Mouse (Mus musculus): ENCODE results near the gene Usp40. TPM values are rescaled to one million over a fixed set of nuclear protein-coding genes. Genes with fewer than 3 reads are reported as not detected.

Gene Usp40
- polyA plus RNA-seq, 1 experiment from 2014 or later: 20.4 TPM

- no peak for ATAC-seq (ENCODE audit: low FRiP score)
- Histone ChIP-seq H3K4me1 (no peaks in the 10 kb centered on the region), H3K27me3 (replicated peaks) (no peaks in the 10 kb centered on the region), H3K27ac (replicated peaks) (no peak overlapping the region), H3K36me3 (peaks cover 98% of the 10 kb centered on the region), H3K4me2 (no peak overlapping the region), H3K9me3 (replicated peaks) (no peaks in the 10 kb centered on the region), H3K9ac (replicated peaks) (no peak overlapping the region), H3K4me3 (replicated peaks) (no peak overlapping the region)
- WGBS: 89% methylated on average over 1 of the region's 1 CpGs
These were observed 66.6 kb downstream of the Usp40 start for GRCm38 (mm10) chr1:87941765-87942164.

- Histone ChIP-seq H3K36me3 (peaks cover 78% of the 10 kb centered on the region), H3K4me2 (no peak overlapping the region), H3K4me1 (no peaks in the 10 kb centered on the region), H3K4me3 (replicated peaks) (no peak overlapping the region), H3K9me3 (replicated peaks) (no peaks in the 10 kb centered on the region), H3K27me3 (replicated peaks) (no peaks in the 10 kb centered on the region), H3K9ac (replicated peaks) (no peak overlapping the region), H3K27ac (replicated peaks) (no peak overlapping the region)
- no peak for ATAC-seq (ENCODE audit: low FRiP score)
- 57% methylated on average over 2 of the region's 2 CpGs for WGBS
These were observed 71.8 kb downstream of the Usp40 start for GRCm38 (mm10) chr1:87936516-87936915.

- 93% methylated on average over 7 of the region's 7 CpGs for WGBS
- Histone ChIP-seq H3K4me2 (no peak overlapping the region), H3K27me3 (replicated peaks) (no peaks in the 10 kb centered on the region), H3K4me3 (replicated peaks) (no peak overlapping the region), H3K9ac (replicated peaks) (no peak overlapping the region), H3K27ac (replicated peaks) (no peak overlapping the region), H3K36me3 (peaks cover 75% of the 10 kb centered on the region), H3K9me3 (replicated peaks) (no peaks in the 10 kb centered on the region), H3K4me1 (no peaks in the 10 kb centered on the region)
- ATAC-seq (ENCODE audit: low FRiP score): no peak
These were observed 72.3 kb downstream of the Usp40 start for GRCm38 (mm10) chr1:87936075-87936474.

- Histone ChIP-seq H3K36me3 (peaks cover 70% of the 10 kb centered on the region), H3K4me3 (replicated peaks) (no peak overlapping the region), H3K27ac (replicated peaks) (no peak overlapping the region), H3K4me2 (no peak overlapping the region), H3K9ac (replicated peaks) (no peak overlapping the region), H3K9me3 (replicated peaks) (no peaks in the 10 kb centered on the region), H3K27me3 (replicated peaks) (no peaks in the 10 kb centered on the region), H3K4me1 (no peaks in the 10 kb centered on the region)
- ATAC-seq (ENCODE audit: low FRiP score): no peak
- 97% methylated on average over 2 of the region's 2 CpGs for WGBS
These were observed 72.8 kb downstream of the Usp40 start for GRCm38 (mm10) chr1:87935546-87935945.

- Histone ChIP-seq H3K9me3 (replicated peaks) (no peaks in the 10 kb centered on the region), H3K4me2 (no peak overlapping the region), H3K9ac (replicated peaks) (no peak overlapping the region), H3K4me1 (no peaks in the 10 kb centered on the region), H3K4me3 (replicated peaks) (no peak overlapping the region), H3K36me3 (peaks cover 66% of the 10 kb centered on the region), H3K27ac (replicated peaks) (no peak overlapping the region), H3K27me3 (replicated peaks) (no peaks in the 10 kb centered on the region)
- no peak for ATAC-seq (ENCODE audit: low FRiP score)
- 92% methylated on average over 9 of the region's 9 CpGs for WGBS
These were observed 73.3 kb downstream of the Usp40 start for GRCm38 (mm10) chr1:87935095-87935494.

GRCm38 (mm10) chr1:87933051-87933450, 75.3 kb downstream of the Usp40 start:
- H3K27ac ChIP-seq (replicated peaks): no peak overlapping the region
- WGBS: 76% methylated on average over 5 of the region's 5 CpGs
- no peaks in the 10 kb centered on the region for H3K4me1 ChIP-seq
- peaks cover 61% of the 10 kb centered on the region for H3K36me3 ChIP-seq
- no peak overlapping the region for H3K4me2 ChIP-seq
- no peak overlapping the region for H3K9ac ChIP-seq (replicated peaks)
- no peaks in the 10 kb centered on the region for H3K9me3 ChIP-seq (replicated peaks)
- no peak overlapping the region for H3K4me3 ChIP-seq (replicated peaks)
- ATAC-seq (ENCODE audit: low FRiP score): no peak
- H3K27me3 ChIP-seq (replicated peaks): no peaks in the 10 kb centered on the region

GRCm38 (mm10) chr1:87929730-87930129, 78.6 kb downstream of the Usp40 start:
- Histone ChIP-seq H3K4me3 (replicated peaks) (no peak overlapping the region), H3K4me2 (no peak overlapping the region), H3K9ac (replicated peaks) (no peak overlapping the region), H3K4me1 (no peaks in the 10 kb centered on the region), H3K27ac (replicated peaks) (0 out of 2 replicates have a peak overlapping the region, but pooled peaks have one; percentile 23), H3K27me3 (replicated peaks) (no peaks in the 10 kb centered on the region), H3K36me3 (peaks cover 68% of the 10 kb centered on the region), H3K9me3 (replicated peaks) (no peaks in the 10 kb centered on the region)
- WGBS: 51% methylated on average over 5 of the region's 5 CpGs
- ATAC-seq (ENCODE audit: low FRiP score): no peak

GRCm38 (mm10) chr1:87924888-87925287, 83.5 kb downstream of the Usp40 start:
- ATAC-seq (ENCODE audit: low FRiP score): no peak
- no peak overlapping the region for H3K4me2 ChIP-seq
- 91% methylated on average over 4 of the region's 4 CpGs for WGBS
- H3K27me3 ChIP-seq (replicated peaks): no peaks in the 10 kb centered on the region
- peaks cover 64% of the 10 kb centered on the region for H3K36me3 ChIP-seq
- no peak overlapping the region for H3K9ac ChIP-seq (replicated peaks)
- H3K4me3 ChIP-seq (replicated peaks): no peak overlapping the region
- H3K27ac ChIP-seq (replicated peaks): no peak overlapping the region
- no peaks in the 10 kb centered on the region for H3K9me3 ChIP-seq (replicated peaks)
- H3K4me1 ChIP-seq: no peaks in the 10 kb centered on the region

GRCm38 (mm10) chr1:87922666-87923065, 85.7 kb downstream of the Usp40 start:
- no peak overlapping the region for H3K27ac ChIP-seq (replicated peaks)
- H3K27me3 ChIP-seq (replicated peaks): no peaks in the 10 kb centered on the region
- H3K4me1 ChIP-seq: no peaks in the 10 kb centered on the region
- H3K4me2 ChIP-seq: no peak overlapping the region
- H3K4me3 ChIP-seq (replicated peaks): no peak overlapping the region
- no peak overlapping the region for H3K9ac ChIP-seq (replicated peaks)
- no peak for ATAC-seq (ENCODE audit: low FRiP score)
- peaks cover 70% of the 10 kb centered on the region for H3K36me3 ChIP-seq
- 36% methylated on average over 1 of the region's 1 CpGs for WGBS
- H3K9me3 ChIP-seq (replicated peaks): no peaks in the 10 kb centered on the region

GRCm38 (mm10) chr1:87920056-87920614, 88.2 kb downstream of the Usp40 start:
- H3K27ac ChIP-seq (replicated peaks): no peak overlapping the region
- peaks cover 55% of the 10 kb centered on the region for H3K36me3 ChIP-seq
- H3K27me3 ChIP-seq (replicated peaks): no peaks in the 10 kb centered on the region
- no peak overlapping the region for H3K9ac ChIP-seq (replicated peaks)
- no peak for ATAC-seq (ENCODE audit: low FRiP score)
- no peak overlapping the region for H3K4me2 ChIP-seq
- no peak overlapping the region for H3K4me3 ChIP-seq (replicated peaks)
- WGBS: 87% methylated on average over 3 of the region's 3 CpGs
- no peaks in the 10 kb centered on the region for H3K4me1 ChIP-seq
- no peaks in the 10 kb centered on the region for H3K9me3 ChIP-seq (replicated peaks)

- no peaks in the 10 kb centered on the region for H3K27me3 ChIP-seq (replicated peaks)
- no peak for ATAC-seq (ENCODE audit: low FRiP score)
- no peak overlapping the region for H3K4me3 ChIP-seq (replicated peaks)
- H3K27ac ChIP-seq (replicated peaks): no peak overlapping the region
- H3K36me3 ChIP-seq: peaks cover 41% of the 10 kb centered on the region
- no peak overlapping the region for H3K9ac ChIP-seq (replicated peaks)
- H3K4me2 ChIP-seq: no peak overlapping the region
- no peaks in the 10 kb centered on the region for H3K4me1 ChIP-seq
- no peaks in the 10 kb centered on the region for H3K9me3 ChIP-seq (replicated peaks)
- WGBS: 98% methylated on average over 2 of the region's 2 CpGs
These were observed 90.3 kb downstream of the Usp40 start for GRCm38 (mm10) chr1:87918061-87918460.

- no peak overlapping the region for H3K4me2 ChIP-seq
- 97% methylated on average over 3 of the region's 3 CpGs for WGBS
- H3K27me3 ChIP-seq (replicated peaks): no peaks in the 10 kb centered on the region
- ATAC-seq (ENCODE audit: low FRiP score): no peak
- H3K9me3 ChIP-seq (replicated peaks): no peaks in the 10 kb centered on the region
- H3K4me1 ChIP-seq: no peaks in the 10 kb centered on the region
- peaks cover 41% of the 10 kb centered on the region for H3K36me3 ChIP-seq
- H3K4me3 ChIP-seq (replicated peaks): no peak overlapping the region
- H3K9ac ChIP-seq (replicated peaks): no peak overlapping the region
- no peak overlapping the region for H3K27ac ChIP-seq (replicated peaks)
These were observed 91.0 kb downstream of the Usp40 start for GRCm38 (mm10) chr1:87917361-87917760.

GRCm38 (mm10) chr1:87913356-87913755, 95.0 kb downstream of the Usp40 start:
- Histone ChIP-seq H3K4me2 (no peak overlapping the region), H3K9me3 (replicated peaks) (no peaks in the 10 kb centered on the region), H3K27me3 (replicated peaks) (no peaks in the 10 kb centered on the region), H3K4me3 (replicated peaks) (no peak overlapping the region), H3K36me3 (peaks cover 17% of the 10 kb centered on the region), H3K9ac (replicated peaks) (no peak overlapping the region), H3K4me1 (no peaks in the 10 kb centered on the region), H3K27ac (replicated peaks) (no peak overlapping the region)
- no peak for ATAC-seq (ENCODE audit: low FRiP score)

Data from neural tube, embryonic 15.5 days (tissue).